Mouse (Mus musculus) cerebellum, adult 2 months (tissue): ENCODE data around the gene Actr8.

Experiments
- CTCF ChIP-seq: fragments of 200-500 bp; IDR thresholded peaks from 2 replicates; pipeline ENCODE4 v1.5.1; 2011; ENCODE audit warnings: low read depth, mild to moderate bottlenecking, control low read depth, low read length, moderate library complexity, borderline replicate concordance; ENCODE audit not compliant: insufficient read depth
- POLR2A ChIP-seq: fragments of 200-500 bp; IDR thresholded peaks from 2 replicates; pipeline ENCODE4 v1.6.1; 2011; ENCODE audit warnings: low read length, control low read depth, borderline replicate concordance; ENCODE audit not compliant: insufficient read depth

DNA sequence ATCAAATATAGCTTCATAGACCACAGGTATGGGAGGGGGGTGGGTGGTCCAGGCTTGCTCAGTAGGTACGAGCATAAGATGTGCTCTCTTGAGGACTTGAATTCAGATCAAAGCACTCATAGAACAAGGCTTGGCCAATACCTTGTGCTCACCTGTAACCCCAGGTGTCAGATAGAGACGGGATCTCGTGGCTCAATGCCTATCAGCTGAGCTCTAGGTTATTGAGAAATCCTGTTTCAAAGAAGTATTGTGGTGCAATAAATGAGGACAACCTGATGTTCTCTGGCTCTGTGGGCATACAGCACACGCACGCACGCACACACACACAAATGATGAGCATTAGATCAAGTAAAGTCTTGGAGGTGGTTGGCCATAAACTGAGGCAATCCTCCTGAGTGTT is 1.2 kb upstream of the Actr8 start:
- no peak for TF ChIP-seq POLR2A
- TF ChIP-seq CTCF = no peak
